Mouse (Mus musculus) CH12.LX (cell line): Measurements from ENCODE around the gene Tssk2.
A peak's percentile ranks its signal among the peaks of the same experiment; 100 is the strongest.

Experiments
- BHLHE40 ChIP-seq: IDR thresholded peaks from 2 replicates; pipeline ENCODE4 v1.6.1; 2011; ENCODE audit warnings: mild to moderate bottlenecking, low read depth, low read length, improper control_type of control experiment
- CHD1 ChIP-seq: IDR thresholded peaks from 2 replicates; pipeline ENCODE4 v1.6.1; 2012; ENCODE audit warnings: low read depth, low read length, improper control_type of control experiment, inconsistent platforms
- CHD2 ChIP-seq: IDR thresholded peaks from 2 replicates; pipeline ENCODE4 v1.6.1; 2011; ENCODE audit warnings: low read length, improper control_type of control experiment
- CTCF ChIP-seq, 2 experiments: IDR thresholded peaks in 1 of 2; conservative IDR thresholded peaks in 1 of 2; 2 replicates each; pipeline ENCODE4 v1.5.1; 2011 to 2012; ENCODE audit warnings: low read depth in 2 of 2, low read length in 2 of 2, improper control_type of control experiment in 1 of 2, inconsistent platforms in 1 of 2, mild to moderate bottlenecking in 1 of 2, moderate library complexity in 1 of 2
- JUN ChIP-seq: IDR thresholded peaks from 2 replicates; pipeline ENCODE4 v1.6.1; 2011; ENCODE audit warnings: low read depth, mild to moderate bottlenecking, low read length, improper control_type of control experiment, moderate library complexity; ENCODE audit not compliant: insufficient read depth
- KAT2A ChIP-seq: IDR thresholded peaks from 2 replicates; pipeline ENCODE4 v1.6.1; 2012; ENCODE audit warnings: low read length, improper control_type of control experiment, inconsistent platforms; ENCODE audit not compliant: insufficient replicate concordance
- POLR2A ChIP-seq: IDR thresholded peaks from 2 replicates; pipeline ENCODE4 v1.6.1; 2011; ENCODE audit warnings: low read depth, mild to moderate bottlenecking, improper control_type of control experiment, low read length
- POLR2AphosphoS2 ChIP-seq: IDR thresholded peaks from 2 replicates; pipeline ENCODE4 v1.6.1; 2011; ENCODE audit warnings: low read depth, low read length, improper control_type of control experiment
- USF2 ChIP-seq: conservative IDR thresholded peaks from 2 replicates; pipeline ENCODE4 v1.6.1; 2011; ENCODE audit warnings: low read depth, low read length, improper control_type of control experiment

DNA sequence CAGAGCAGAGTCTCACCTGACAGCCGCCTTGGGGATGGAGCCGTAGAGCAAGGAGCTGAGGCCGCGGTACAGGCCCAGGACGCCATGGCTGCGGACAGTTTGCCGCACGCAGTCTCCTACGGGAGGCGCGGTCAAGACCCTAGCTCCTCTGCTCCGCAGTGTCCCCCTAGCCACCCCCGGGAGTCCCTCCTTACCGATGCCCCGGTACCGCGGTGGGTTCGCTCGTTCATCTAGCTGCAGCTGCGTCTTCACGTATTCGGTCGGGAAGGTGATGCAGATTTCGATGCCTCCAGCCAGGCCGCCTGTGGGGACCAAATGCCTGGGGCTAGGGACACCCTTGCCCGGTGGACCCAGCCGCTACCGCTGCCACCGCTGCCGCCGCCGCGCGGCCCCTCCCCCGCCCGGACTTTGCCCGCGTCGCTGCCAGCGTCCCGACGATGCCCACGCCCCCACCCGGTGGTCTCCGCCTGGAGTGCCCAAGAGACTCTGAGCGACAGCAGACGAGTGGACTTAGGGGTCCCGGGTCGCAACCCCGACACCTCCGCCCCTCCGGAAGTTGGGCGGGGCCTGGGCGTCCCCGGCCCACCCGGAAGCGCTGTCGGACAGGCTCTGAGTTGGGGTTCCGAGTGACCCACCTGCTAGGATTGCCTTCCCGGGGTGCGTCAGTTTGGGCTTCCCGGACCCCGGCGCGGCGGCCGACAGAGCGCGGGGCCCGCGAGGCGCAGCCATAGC lies 29.1 kb downstream of the Tssk2 start:
- peak; percentile 49; the same call in 1 of the 2 replicates for TF ChIP-seq KAT2A
- TF ChIP-seq CTCF (conservative IDR thresholded peaks at IDR 0.05 in 1 of 2, IDR thresholded peaks at IDR 0.05 in 1 of 2; ENCODE audit: low read depth in 2 of 2, low read length in 2 of 2): no peak
- no peak for TF ChIP-seq JUN
- no peak for TF ChIP-seq BHLHE40
- no peak for TF ChIP-seq USF2
- TF ChIP-seq CHD2: no peak; the same call in 1 of the 2 replicates
- no peak for TF ChIP-seq CHD1
- no peak for TF ChIP-seq POLR2AphosphoS2
- TF ChIP-seq POLR2A: no peak
